Mouse (Mus musculus): Measurements from ENCODE around the gene Tspan13. TPM values are rescaled to one million over a fixed set of nuclear protein-coding genes. Genes with fewer than 3 reads are reported as not detected.

The Tspan13 gene
- total RNA-seq (2017) = 228 and 237 TPM in 2 replicates

DNA sequence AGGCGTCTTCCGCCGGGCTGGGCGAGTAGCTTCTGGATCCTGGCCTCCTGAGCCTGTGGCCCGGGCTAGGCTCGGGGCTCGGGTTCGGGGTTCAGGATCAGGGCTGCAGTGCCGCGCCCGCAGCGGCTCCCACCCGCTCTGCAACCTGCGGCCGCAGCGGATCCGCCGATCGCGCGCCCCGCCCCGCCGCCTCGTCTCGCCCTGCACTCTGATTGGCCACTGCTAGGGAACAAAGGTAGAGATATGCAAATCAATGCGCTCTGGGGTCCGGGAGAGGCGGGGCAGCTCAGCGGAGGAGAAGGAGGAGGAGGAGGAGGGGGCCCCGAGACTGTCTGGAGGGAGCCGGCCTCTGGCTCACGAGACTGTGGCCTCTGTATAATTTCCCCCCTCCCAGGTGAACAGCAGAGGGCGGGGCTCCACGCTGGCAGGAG, at the start of gene Tspan13:
Gene Tspan13, minus strand, starts transcription at position 153 of the 431 bp plus-strand sequence.
- ATAC-seq (ENCODE audit: extremely low read depth, insufficient number of reproducible peaks, low FRiP score, poor library complexity, severe bottlenecking) = peak; percentile 84

DNA sequence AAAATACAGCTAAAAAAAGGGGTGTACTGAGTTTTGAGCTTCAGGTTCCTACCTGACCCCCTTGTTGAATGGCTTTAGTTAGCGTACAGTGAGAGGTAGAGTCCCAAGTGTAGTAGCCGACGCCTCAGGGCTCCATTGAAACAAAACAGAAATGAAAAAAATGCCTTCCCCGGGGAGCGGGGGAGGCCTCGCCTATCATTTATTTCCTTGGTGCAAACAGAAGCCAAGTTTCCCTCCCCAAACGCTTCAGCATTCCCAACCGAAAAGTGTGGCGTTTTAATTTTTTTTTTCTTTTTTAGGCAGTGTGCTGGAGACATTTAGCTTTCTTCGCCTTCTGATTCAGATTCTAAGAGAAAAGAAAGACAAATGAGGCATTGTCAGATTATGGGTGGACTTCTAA, 49.7 kb upstream of the Tspan13 start:
- no peak for ATAC-seq (ENCODE audit: extremely low read depth, insufficient number of reproducible peaks, low FRiP score, poor library complexity, severe bottlenecking)

DNA sequence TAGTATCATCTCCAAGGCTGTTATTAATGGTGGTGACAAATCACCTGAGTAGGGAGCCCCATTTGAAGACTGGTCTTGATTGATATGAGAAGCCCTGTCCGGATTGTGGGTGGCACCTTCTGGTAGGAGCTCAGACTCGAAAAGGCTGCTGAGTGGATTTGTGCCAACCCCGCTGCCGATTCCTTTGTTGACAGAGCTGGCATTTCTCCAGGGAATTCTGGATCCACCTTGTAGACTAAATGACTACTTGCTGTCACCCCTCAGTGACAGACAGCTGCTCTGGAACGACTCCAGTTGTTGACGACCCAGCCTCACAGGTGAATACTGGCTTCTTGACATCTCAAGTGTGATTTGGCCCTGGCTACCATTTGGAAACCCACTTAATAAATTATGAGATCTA, 46.9 kb upstream of the Tspan13 start:
- ATAC-seq (ENCODE audit: extremely low read depth, insufficient number of reproducible peaks, low FRiP score, poor library complexity, severe bottlenecking) = no peak

DNA sequence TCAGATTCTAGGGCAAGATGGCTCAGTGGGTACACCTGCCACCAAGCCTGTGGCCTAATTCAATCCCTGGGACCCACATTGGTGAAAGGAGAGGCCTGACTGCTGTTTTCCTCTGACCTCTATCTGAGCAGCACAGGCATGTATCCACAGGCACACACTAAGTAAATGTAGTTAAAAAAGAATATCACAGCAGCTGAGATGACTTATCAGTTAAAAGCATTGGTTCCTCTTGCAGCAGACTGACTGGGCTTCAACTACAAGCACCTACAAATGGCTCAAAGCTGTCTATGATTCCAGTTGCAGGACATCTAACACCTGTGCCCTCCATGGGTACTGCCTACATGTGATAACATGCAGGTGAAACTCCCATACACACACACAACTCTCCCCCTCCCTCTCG, 46.5 kb upstream of the Tspan13 start:
- no peak for ATAC-seq (ENCODE audit: extremely low read depth, insufficient number of reproducible peaks, low FRiP score, poor library complexity, severe bottlenecking)

DNA sequence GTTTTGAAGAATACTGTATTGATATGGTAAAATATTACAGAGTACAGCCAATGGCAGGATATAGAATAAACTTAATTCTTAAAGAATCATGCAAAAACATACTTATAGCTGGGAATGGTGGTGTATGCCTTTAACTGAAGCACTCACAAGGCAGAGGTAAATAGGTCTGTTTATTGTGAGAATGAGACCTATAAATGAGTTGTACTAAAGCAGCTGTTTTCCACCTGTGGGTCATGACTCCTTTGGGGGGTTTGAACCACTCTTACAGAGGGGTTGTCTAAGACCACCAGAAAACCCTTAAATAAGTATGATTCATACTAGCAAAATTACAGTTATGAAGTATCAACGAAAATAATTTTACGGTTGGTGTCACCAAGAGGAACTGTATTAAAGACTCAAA, 43.1 kb upstream of the Tspan13 start:
- no peak for ATAC-seq (ENCODE audit: extremely low read depth, insufficient number of reproducible peaks, low FRiP score, poor library complexity, severe bottlenecking)

DNA sequence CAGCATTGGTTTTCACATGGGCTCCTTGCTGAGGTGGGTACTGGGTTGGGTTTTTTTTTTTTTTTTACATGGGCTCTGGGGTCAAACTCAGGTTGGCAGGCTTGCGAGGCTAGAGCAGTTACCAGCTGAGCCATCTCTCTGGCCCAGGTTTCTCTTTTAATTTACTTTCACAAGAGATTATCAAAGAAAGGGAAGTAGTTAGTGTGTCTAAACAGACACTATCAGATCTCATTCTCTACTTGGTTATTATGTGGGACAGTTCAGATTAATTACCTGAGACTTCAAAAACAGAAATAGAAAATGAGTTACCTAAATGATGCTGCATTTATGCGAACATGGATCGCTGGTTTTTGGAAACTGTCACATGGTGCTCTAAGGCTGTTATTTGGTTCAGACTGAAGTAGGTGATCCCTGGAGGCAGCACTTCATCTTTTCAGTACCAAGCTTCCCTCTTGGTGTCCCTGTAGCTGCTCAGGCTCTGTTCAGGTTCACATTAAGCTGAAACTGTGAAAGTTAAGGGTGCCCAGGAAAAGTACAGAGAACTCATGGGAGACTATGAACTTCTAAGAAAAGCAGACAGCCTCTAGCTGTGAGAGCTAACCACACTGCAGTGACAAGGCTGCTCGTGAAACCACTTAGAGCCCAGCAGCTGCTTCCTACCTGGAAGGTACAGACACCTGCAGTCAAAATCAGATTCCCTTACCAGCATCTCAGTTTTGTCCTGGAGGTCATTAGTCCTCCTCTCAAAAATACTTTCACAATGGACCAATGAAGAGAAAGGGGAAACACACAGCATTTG, 36.0 kb upstream of the Tspan13 start:
- ATAC-seq (ENCODE audit: extremely low read depth, insufficient number of reproducible peaks, low FRiP score, poor library complexity, severe bottlenecking) = no peak

DNA sequence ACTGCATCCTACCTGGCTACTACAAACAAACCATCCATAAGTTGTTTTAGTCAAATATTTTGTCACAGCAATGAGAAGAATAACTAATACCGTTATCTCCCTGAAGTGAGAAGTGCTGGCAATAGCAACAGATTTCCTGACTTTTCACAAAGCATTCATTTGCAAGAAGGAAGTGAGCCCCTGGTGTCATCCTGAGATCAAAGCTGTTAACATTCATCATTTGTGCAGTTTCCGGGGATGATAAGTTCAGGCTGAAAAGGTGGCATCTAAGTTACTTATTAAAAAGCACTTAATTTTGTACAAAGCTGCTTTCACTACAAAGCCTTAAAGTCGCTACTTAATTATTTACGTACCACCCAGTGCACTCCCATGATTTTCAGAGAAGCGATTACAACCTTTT, 30.6 kb upstream of the Tspan13 start:
- ATAC-seq (ENCODE audit: extremely low read depth, insufficient number of reproducible peaks, low FRiP score, poor library complexity, severe bottlenecking) = no peak

DNA sequence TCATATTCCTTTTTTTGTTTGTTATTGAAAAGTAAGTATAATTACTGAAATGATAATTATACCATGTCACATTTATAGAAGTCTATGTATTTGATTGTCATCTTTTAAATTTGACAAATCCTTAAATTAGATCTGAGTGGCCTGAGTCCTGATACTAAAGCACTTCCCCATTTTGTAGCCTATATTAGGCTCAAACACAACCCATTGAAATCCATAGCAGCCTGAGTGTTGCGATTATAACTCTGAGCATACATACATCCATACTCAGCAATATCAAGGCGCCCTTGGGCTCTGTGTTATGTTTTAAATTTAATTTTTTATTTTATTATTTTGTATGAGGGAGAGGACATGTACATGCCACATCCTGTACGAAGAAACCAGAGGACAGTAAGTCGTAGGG, 27.9 kb upstream of the Tspan13 start:
- ATAC-seq (ENCODE audit: extremely low read depth, insufficient number of reproducible peaks, low FRiP score, poor library complexity, severe bottlenecking) = no peak

DNA sequence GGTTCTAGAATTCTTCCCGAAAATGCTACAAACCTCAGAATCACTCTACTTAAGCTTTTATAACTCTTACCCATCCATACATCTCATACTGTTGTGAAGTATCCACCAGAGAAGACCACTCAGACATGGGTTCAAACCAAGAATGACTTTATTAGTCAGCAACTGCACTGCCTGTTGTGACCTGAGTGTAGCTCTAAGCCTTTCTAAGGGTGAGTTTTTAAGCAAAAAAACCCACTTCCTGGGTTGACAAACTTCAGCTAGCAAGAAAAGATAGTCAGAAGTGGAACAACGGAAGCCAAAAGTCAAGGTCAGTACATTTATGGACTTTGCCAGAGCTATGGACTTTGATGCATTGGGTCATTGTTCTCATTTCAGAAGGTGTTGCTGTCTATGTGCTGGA, 25.2 kb upstream of the Tspan13 start:
- no peak for ATAC-seq (ENCODE audit: extremely low read depth, insufficient number of reproducible peaks, low FRiP score, poor library complexity, severe bottlenecking)

DNA sequence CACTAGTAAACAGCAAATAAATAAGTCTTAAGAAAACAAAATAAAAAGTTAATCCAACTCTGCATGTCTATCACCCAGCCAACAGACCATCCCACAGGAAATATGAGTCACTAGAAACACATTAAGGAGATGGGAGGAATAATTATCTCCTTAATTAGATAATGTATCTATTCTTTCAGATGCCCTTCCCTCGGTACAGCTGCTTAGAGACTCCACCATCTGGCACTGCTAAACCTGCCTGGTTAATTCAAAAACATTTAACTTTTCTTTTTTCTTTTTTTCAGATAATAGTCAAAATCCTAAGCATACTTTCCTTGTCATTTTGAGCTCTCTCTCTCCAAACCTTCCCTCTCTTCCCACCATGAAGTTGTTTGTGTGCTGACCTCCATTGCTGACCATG, 23.6 kb upstream of the Tspan13 start:
- no peak for ATAC-seq (ENCODE audit: extremely low read depth, insufficient number of reproducible peaks, low FRiP score, poor library complexity, severe bottlenecking)

DNA sequence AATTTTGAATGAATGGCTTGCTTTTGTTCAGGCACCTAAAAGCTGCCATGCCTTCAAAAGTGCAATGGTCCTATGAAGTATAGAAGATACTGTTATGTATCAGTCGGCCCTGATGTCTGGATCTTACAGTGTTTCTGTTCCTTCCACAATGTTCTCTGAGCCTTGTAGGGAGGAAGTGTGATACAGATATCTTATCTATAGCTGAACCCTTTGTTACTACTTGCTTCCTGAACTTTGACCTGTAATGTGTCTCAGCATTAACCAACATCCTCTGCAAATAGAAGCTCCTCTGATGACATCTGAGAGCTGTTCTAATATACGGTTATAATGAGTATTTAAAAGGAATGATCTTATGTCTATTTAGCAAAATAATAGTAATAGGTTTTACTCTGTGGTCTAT, 15.4 kb upstream of the Tspan13 start:
- ATAC-seq (ENCODE audit: extremely low read depth, insufficient number of reproducible peaks, low FRiP score, poor library complexity, severe bottlenecking) = no peak

DNA sequence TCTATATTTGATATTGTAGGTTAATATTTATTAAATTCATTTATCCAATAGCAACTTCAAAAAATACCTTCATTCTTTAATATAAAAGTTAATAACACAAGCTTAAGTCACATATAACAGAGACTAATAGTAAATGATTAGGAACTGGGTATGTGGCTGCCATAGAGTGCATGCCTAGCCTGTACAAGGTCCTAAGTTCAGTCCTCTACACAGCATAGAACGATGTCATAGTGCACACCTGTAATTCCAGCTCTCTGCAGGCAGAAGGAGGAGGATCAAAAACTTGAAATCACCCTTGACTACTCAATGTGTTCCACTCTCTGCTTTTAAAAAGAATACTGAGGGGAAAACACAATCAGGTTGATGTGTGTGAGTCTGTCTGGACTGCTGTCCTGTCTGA, 8.0 kb upstream of the Tspan13 start:
- ATAC-seq (ENCODE audit: extremely low read depth, insufficient number of reproducible peaks, low FRiP score, poor library complexity, severe bottlenecking) = no peak

DNA sequence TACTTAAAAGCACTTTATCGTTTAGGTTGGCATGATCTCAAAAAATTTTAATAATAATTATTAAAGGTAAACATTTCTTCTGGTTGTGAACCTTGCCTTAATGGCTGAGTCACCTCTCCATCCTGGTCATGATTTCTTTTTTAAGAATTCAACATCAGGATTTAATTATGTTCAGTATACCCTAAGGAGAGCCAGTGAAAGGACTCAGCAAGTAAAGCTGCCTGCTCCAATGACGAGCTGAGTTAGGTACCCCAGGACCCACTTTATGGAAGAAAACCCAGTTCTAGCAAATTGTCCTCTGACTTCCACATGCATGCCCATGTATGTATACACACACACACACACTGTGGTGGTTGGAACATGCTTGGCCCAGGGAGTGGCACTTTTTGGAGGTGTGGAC, 5.3 kb upstream of the Tspan13 start:
- ATAC-seq (ENCODE audit: extremely low read depth, insufficient number of reproducible peaks, low FRiP score, poor library complexity, severe bottlenecking) = no peak

DNA sequence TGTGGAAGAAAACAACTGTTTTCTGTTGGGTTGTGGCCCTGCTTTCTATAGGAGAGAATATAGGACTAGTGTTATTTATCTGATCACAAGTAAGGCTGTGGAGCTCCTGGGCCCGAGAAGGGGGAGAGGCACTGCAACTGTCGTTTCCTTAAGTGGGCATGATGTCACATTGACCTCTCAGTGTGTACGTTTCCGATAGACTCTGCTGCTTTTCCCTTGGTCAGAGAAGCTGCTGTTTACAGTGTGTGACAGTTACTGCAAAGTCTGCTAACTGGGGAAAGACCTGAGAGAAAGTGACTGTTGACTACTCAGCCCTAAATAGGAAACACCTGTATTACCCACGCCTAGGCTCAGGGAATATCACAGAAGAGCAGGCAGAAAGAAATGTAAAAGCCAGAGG, 3.9 kb upstream of the Tspan13 start:
- no peak for ATAC-seq (ENCODE audit: extremely low read depth, insufficient number of reproducible peaks, low FRiP score, poor library complexity, severe bottlenecking)

DNA sequence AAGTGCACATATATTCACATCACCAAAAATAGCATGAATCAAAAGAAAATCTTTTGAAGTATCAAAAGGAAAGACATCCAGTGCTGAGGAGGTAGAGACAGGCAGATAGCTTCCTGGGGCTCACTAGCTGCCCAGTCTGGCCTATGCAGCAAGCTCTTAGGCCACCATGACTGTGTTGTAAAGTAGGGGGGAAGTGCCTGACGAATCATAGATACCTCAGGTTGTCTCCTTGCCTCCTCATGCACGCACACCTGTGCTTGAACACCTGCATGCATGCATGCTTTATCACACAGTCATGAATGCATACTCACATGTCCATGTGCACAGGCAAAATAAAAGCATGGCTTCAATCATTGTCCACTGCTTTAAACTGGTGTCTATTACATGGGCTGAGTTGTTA, 2.4 kb upstream of the Tspan13 start:
- no peak for ATAC-seq (ENCODE audit: extremely low read depth, insufficient number of reproducible peaks, low FRiP score, poor library complexity, severe bottlenecking)

DNA sequence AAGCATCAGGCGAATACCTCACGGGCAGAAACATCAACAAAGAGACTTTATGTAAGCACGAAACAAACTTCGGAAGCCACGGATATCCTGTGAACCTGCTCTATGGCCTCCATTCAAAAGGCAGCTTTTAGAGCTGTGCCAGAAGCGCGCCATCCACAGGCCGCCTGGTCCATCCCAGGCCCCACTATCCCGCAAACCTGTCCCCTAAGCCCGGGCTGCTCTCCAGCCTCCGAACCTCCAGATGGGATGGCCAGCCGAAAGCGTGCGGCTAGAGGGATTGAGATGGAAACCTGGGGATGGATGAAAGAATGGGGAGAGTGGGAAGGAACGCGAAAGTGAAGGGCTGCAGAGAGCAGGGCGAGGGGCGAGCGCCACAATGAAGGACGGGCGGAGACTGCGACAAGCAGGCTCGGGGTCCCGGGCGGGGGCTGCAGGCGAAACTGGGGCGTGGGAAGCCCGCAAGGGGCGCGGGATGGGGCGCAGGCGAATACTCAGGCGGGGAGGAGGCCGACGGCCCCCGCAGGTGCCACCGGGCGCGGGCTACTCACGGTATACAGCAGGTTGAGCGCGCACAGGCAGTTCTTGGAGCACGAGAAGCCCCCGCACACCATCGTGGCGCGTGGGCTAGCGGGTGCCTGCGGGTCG, 475 bp downstream of the Tspan13 start:
- ATAC-seq (ENCODE audit: extremely low read depth, insufficient number of reproducible peaks, low FRiP score, poor library complexity, severe bottlenecking) = 0 out of 2 replicates have a peak, but pooled peaks have one; percentile 7

DNA sequence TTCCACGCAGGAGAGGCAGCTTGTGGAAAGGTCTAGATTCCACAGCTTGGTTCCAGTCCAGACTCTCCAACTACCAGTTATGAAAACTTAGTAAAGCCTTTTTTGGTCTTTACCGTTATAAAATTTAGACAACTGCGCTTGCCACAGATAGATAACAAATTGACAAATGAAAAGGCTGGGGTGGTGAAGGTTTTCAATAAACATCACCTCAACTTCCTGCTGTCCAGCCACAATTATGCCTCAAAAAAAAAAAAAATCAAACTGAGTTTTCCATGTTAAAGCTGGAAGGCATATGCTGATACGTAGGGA, 1.1 kb downstream of the Tspan13 start:
- no peak for ATAC-seq (ENCODE audit: extremely low read depth, insufficient number of reproducible peaks, low FRiP score, poor library complexity, severe bottlenecking)

DNA sequence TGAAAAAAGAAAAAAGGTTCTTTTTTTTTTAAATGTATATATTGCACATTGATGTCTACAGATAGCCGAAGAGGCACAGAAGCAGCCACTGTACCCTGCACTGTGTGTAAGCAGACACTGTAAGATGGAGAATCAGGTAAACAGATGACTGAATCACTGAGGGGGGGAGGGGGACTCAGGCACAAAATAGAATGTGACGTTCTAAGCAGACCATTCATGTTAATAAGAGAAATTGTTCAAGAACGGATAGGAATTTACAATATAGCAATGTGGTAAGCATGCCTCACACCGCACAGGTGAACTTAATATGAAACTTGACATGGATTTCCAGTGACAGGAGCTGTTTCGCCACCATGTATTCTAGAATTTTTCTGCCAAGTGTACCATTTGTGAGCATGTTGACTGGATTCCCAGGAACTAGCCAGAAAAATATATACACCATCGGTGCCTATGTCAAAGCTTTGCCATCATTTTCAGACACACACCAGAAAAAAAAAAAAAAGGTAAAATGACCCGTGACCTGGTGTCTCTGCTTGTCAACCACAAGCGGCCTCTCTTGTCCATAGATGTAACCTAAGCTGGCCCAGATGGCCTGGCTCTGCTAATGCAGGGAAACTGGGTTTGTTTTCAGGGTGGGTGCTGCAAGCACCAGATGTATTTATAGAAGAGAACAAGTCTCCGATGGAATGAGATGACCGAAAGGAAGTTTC, 1.6 kb downstream of the Tspan13 start:
- ATAC-seq (ENCODE audit: extremely low read depth, insufficient number of reproducible peaks, low FRiP score, poor library complexity, severe bottlenecking) = no peak

DNA sequence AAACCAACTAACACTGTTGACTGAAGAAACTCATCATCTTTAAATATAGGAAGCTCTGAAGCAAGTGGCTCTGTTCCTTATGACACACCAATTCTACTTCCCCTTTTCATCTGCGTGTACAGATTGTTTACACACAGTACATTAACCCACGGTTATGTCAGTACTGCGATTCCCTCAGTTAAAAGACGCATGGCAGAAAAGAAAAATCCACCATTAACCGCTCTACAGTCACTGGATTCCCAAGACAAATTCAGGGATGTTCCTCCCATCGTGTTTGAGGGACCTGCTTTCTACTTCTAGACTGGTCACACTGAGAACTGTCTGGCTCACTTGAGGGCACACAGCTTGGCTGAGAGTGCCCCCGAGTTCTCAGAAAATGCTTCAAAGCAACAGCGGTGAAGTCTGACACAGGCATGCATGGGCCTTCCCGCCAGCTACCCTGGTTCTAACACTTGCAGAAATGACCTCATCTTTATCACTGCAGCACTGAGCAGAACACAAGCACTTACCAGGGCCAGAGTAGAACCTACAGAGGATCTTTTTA, 2.7 kb downstream of the Tspan13 start:
- peak; percentile 71 for ATAC-seq (ENCODE audit: extremely low read depth, insufficient number of reproducible peaks, low FRiP score, poor library complexity, severe bottlenecking)

DNA sequence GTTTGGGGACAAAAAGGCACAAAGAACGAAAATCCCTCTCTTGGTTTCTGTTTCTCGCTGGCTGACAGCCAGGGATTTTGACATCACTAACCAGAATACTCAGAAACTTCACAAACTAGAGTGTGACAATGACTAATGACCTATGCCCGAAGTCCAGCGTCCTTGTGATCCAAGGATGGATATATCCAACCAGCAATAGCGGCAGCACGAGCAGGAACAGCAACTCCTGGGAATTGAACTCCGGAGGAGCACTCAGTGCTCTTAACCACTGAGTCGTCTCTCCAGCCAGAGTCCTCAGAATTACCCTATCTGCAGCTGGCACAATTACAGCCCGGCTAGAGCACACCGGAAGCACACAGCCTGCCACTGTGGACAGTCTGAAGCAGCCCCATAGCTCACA, 5.5 kb downstream of the Tspan13 start:
- peak; percentile 28; the same call in 1 of the 2 replicates for ATAC-seq (ENCODE audit: extremely low read depth, insufficient number of reproducible peaks, low FRiP score, poor library complexity, severe bottlenecking)

All from neutrophil, adult 5-6 weeks (primary cell).